Mouse (Mus musculus) lung, postnatal 14 days (tissue): ENCODE results near the gene Rfpl4b.
"Not testable (repeated sequence)": the region's sequence is repeated elsewhere in the genome, so short reads cannot be mapped to it uniquely, and the experiment has no call there.

Source experiments
- DNase-seq: peaks from one replicate; pipeline ENCODE4 v3.0.0; 2021

The Rfpl4b gene

DNA sequence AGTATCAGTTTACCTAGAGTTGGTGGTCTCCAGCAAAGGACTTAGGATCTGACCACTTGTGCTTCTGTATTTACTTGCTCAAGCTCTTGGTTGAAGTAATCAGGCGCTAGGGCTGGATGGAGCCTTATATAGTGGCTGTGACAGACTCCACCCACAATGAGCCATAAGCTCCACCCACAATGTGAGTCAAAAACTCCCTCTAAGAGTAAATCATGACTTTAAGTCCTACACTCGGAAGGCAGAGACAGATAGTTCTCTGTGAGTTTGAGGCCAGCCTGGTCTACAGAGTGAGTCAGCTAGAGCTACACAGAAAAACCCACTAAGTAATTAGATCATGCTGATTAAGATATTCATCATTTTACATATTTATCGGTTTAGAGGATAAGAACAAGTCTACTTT lies at the start of gene Rfpl4b:
Gene Rfpl4b, minus strand, starts transcription at position 101 of the 400 bp plus-strand sequence.
- no peak for DNase-seq

DNA sequence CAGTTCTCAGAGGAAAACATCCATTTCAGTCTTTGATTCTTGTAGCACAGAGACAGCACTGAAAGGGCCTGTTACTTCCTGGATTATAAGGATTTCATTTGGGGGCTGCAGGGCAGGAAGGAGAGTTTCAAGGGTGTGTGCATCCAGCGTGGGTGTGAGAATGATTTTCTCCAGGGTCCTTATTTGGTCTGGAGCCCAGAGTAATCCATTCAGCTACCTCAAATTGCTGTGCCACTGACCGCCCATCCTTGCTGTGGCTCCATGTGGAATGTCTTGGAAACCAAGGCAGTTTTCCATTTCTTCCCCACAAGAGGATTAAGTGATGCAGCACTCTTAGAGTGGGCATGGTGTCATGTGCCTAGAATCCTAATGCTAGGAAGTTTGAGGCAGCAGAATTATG lies 33.6 kb upstream of the Rfpl4b start:
- DNase-seq = no peak

DNA sequence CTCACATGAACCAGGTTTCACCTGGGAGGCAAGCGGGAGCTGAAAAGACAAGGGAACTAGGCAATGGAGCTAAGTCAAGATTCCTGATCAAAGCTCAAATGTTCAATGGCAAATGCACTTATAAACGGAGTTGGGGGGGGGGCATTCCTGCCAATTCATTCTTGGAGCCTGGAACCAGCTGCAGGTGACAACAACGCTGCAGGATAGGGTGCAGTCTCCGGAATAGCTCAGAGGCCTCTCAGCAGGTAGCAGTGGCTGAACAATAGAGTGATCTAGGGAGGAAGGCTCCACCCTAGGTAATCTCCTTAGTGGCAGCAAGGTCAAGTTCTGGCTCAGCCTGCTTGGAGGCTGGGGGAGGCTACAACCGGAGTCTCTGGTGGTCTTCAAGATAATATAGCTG lies 28.4 kb upstream of the Rfpl4b start:
- not testable (repeated sequence) for DNase-seq

DNA sequence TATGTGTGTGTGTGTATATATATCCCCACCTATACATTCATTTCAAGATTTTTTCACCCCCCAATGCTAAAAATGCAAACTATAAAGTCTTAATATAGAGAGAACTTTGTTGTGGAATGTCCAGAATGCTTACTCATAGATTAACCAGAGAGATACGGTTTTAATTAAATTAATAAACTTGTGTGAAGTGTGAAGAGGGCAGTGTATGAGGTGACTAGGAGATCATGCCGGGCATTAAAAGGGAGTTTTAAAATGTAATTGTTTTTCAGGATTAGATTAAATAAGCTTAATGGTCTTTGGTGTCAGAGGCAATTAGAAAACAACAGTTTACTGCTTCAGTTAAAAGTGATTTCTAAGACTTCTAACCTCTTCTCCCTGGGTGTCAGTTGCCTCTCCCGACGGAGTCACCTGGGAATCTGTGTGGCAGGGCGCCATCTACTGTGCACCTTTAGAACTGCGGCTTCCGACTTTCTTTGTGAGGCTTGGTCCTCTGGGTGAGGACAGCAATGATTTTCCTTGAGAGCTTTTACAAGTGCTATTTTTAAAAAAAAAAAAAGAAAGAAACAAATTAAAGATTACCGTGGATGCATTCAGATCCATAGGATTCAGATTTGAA lies 27.4 kb upstream of the Rfpl4b start:
- peak; percentile 75 for DNase-seq

DNA sequence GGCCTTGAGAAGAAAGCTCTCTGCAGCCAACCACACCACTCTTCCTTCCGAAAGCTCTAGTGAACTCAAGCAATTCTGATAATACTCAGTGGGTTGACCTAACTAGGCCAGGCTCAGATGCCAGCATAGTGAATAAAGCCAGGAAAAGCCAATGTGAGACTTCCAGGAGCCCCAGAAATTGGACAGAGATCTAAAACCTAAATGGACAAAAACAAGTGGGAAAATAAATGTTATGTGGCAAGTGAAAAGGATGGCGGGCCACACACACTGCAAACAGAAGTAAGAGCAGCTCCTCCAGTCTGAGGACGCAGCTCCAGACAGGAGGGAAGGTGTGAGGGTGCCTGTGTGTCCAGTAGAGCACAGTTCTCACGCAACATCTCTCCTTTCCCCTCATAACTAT lies 26.7 kb upstream of the Rfpl4b start:
- no peak for DNase-seq

DNA sequence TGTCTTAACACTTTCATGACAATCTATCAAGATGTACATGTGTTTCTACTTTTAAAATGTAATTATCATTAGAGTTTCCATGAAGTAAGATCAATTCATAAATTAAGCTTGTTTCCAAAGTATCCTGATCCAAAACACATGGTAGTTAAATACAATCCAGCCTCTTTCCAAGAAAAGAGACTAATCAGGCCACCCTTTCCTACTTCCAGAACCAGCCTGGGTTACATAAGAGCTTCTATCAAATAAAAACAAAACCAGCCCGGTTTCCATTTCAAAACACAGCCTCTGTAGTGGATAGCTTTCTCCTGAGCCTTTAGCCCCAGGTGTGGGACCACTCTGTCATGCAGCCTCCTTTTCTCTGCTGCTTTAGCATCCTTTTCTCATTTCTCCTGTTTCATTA lies 2.2 kb upstream of the Rfpl4b start:
- DNase-seq = no peak

DNA sequence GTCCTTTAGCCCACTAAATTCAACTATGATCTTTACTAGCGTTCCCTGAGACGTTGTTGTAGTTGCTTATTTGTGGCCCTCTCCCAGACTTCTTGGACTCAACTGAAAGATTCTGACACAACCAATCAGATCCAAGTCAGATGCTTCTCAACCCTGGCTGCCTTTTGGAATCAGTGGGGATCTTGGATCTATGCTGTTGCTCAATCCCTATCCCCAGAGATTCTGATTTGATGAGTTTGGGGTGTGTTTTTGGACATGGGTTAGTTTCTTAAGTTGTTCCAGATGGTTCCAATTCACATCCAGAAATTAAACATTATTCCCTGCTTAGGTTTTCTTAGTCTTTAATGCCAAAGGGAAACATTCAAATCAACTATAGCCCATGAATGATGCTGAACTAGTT lies 15.5 kb downstream of the Rfpl4b start:
- DNase-seq = no peak

DNA sequence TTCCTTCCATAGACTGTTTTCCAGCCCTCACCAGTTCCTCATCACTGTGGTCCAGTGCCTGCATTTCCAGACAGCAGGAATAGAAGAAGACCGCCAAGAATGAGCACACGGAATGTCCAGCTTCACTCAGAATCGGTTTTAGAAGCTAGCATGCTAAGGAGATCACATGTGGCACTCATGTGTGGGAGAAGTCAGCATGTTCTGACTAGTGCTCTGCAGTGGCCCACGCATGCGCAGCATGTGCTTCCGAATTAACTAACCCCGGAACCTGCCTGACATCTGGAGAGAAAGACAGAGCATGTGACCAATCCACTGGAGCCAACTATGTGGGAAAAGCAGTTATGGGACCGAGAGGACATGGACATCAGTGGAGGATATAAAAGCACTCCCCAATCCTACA lies 17.5 kb downstream of the Rfpl4b start:
- DNase-seq = no peak

DNA sequence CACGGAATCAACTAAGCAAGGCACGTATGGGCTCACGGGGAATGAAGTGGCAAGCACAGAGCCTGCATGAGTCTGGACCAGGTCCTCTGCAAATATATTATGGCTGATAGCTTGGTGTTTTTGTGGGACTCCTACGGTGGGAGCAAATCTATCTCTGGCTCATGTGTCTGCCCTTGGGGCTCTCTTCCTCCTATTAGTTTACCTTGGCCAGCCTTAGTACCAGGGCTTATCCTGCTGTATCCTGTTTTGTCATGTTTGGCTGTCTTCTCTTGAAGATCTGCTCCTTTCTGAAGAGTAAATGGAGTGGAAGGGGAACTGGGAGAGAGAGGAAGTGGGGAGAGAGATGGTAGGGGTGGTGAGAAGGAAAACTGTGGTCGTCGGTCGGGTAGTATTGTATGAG lies 18.3 kb downstream of the Rfpl4b start:
- no peak for DNase-seq

GRCm38 (mm10) chr10:38788612-38789011 lies 33.0 kb downstream of the Rfpl4b start:
- DNase-seq = no peak
